Mouse (Mus musculus) adrenal gland, postnatal 14 days (tissue): ENCODE results near the gene Gm45140. TPM values are rescaled to one million over a fixed set of nuclear protein-coding genes. Genes with fewer than 3 reads are reported as not detected.
"Not testable (repeated sequence)": the region's sequence is repeated elsewhere in the genome, so short reads cannot be mapped to it uniquely, and the experiment has no call there.

Experiments
- DNase-seq: peaks from one replicate; pipeline ENCODE4 v3.0.0; 2021; ENCODE audit warnings: mixed read lengths
- total RNA-seq: library from RNA; stranded (reverse); gene quantifications from 2 replicates; pipeline ENCODE4 v1.2.3, GENCODE M21; 2021

The Gm45140 gene
- total RNA-seq, 1 experiment from 2014 or later = 6.1 TPM

DNA sequence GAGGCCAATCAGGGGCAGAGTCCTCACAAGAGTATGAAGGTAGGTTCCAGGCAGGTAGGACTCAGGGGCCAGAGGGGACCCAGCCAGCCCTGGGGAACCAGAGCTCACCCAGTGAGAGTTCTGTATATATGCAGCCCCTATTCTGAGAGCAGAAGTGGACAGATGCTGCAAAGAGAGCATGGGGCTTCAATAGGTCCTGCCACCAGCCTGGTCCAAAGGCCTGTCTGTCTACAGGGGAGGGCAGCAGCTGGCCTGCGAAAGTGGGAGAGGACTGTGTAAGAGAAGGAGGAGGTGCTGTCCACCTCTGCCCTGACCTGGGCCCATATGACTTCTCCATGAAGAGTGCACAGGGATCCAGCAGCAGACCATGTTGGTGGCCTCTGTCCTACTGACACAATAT lies 58.9 kb downstream of the Gm45140 start:
- DNase-seq = no peak

DNA sequence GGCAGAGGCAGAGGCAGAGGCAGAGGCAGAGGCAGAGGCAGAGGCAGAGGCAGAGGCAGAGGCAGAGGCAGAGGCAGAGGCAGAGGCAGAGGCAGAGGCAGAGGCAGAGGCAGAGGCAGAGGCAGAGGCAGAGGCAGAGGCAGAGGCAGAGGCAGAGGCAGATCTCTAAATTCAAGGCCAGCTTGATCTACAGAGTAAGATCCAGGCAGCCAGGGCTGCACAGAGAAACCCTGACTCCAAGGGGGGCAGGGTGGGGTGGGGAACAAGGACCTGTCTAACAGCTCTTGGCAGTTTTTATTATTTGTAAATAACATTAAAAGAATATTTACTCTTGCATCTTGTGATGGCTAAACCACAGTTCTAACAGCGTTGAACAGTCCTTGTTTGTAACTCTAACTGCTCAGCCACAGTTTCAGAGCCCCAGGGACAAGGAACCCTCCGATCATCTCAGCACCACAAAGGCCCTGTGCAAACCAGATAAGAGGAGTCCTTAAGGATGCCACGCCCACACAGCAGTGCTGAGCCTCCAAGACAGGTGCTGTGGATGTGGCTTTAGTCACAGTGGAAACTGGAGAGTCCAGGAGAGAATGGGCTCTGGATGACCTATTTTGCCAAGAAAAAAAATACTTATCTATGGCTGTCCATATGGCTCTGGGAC lies 59.9 kb downstream of the Gm45140 start:
- no peak for DNase-seq

DNA sequence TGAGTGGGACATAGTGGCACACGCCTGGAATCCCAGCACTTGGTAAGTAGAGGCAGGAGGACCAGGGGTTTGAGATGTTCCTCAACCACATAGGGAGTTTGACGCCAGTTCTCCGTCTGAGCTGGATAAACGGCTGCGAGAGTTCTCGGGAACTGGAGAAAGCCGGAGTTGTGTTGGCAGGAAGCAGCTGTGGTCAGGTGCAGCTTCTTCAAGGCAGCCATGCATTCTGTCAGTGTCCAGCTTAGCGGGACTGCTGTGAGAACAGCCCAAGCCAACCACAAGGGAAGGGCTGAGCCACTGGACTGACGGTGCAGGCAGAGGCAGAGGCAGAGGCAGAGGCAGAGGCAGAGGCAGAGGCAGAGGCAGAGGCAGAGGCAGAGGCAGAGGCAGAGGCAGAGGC lies 60.7 kb downstream of the Gm45140 start:
- DNase-seq = no peak

DNA sequence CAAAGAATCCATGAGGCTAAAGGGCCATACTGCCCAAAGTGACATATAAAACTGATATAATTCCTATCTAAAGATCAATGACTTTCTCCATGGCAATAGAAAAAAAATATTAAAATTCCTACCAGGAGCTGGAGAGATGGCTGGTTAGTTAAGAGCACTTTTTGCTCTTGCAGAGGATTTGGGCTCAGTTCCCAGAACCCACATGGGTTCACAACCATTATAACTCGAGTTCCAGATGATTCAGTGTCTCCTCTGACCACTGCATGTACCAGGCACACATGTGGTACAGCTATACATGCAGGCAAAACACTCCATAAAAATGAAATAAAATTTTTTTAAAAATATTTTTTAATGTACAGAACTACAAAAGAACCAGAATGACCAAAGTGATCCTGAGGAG lies 61.1 kb downstream of the Gm45140 start:
- DNase-seq = no peak

DNA sequence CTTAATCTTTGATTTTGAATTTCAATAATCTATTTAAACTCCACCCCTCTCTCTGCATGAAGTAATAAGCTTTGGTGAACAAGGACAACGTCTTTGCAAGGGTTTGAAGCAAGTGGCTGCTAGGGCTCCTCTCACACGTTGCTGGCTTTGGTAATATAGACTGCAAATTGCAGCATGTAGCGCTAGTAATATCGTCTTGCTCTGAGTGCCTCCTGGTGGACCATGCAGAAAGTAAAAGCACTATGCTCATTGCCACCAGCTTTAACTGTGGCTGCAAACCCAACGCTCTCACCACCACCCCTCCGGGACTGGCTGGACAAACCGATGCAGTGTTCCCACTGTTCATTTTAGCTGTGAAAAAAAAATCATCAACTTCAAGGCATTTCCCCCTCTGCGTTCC lies 65.0 kb downstream of the Gm45140 start:
- no peak for DNase-seq

DNA sequence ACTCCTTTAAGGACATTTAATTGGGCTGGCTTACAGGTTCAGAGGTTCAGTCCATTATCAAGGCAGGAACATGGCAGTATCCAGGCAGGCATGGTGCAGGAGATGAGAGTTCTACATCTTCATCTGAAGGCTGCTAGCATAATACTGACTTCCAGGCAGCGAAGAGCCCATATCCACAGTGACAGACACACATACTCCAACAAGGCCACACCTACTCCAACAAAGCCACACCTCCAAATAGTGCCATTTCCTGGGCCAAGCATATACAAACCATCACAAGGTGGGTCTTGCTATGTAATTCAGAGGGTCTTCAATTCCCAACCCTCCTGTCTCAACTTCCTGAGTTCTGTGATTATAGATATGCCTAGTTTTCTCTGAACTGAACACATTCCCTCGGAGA lies 71.3 kb downstream of the Gm45140 start:
- DNase-seq = not testable (repeated sequence)

DNA sequence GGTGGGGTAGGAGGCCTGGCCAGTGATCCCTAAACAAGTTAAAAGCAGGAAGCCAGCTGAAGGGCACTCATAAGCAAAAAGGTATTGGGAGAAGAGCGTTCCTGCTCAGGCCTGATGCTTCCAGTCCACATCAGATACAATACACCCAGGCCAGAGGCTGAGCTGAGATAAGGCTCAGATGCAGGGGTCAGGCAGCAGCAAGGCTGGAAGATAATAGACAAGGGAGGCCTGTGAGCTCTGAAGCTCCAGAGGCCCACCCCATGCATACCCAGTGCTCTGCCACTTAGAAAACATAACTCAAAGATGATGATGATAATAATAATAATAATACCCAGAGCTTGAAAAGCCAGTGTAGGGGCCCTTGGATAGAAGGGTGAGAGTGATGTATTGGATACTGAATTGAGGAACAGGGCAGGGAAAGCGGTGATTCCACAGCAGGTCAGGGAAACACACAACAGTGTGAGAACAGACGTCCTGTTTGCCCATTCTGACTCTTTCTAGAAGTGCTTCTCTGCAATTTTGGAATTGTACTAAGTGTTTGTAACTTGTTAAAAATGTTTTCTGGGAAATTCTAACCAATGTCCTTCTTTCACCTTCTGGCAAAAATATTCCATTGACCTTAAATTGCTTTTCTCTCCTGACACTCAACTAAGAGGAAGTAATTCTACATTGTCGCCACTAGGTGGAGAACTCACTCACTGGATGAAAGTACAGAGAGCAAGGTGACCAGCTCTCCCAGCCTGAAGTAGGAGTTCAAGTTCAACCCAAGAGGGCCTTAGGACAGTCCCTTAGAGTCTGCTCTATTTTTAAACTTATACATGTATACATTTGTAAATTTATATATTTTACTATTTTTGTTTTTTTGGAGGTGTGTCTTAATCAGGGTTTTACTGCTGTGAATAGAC lies 72.0 kb downstream of the Gm45140 start:
- peak; percentile 27 for DNase-seq

DNA sequence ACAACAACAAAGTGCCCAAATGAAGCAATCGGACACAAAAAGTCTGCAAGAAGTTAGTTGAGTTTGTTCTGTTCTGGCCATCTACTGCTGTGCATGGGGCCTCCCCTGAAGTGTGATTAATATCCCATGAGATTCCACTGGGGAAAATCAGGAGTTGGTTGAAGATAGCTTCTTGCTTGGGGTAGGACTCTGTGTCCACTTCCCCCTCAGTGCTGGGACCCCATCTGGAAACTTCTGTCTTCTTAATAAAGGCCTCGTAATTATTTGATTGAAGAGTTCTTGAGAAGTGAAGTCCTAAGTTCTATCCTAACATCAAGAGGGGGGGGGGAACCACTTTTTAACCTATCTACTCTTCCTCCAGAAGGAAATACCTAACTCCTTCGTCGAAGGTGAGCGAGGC lies 73.4 kb downstream of the Gm45140 start:
- no peak for DNase-seq

DNA sequence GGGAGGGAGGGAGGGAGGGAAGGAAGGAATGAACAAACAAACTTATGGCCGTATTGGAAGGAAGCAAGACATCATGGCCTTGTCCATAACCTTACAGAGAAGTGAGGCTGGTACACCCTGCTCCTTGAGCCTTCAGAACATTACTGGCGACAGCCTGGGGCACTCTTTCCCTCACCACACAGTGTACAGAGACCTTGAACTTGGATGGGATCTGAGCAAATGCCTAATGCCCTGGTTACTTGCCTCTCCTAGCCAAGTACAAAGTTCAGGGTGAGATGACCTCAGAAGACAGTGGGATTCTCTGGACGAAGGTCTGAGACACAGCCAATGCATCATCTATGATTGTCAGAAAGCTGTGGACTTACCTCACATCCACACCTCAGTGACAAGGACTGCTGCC lies 75.7 kb downstream of the Gm45140 start:
- DNase-seq = no peak

DNA sequence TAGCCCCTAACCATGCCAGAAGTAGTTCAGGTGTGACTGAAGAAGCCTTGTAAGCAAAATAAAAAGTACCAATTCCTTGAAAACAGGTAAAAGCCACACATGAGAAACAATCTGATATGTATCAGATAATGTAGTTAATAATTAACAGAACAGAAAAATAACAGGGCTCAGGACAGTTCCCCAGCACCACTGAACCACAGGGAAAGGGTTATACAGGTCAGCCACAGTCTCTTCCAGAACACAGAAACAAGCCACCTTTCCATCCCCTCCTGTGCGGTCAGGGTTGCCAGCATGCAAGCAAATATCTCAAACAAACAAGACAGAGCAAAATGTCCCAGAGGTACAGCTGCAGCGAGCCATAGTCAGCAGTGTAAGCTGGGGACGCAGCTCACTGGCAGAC lies 76.2 kb downstream of the Gm45140 start:
- DNase-seq = no peak

DNA sequence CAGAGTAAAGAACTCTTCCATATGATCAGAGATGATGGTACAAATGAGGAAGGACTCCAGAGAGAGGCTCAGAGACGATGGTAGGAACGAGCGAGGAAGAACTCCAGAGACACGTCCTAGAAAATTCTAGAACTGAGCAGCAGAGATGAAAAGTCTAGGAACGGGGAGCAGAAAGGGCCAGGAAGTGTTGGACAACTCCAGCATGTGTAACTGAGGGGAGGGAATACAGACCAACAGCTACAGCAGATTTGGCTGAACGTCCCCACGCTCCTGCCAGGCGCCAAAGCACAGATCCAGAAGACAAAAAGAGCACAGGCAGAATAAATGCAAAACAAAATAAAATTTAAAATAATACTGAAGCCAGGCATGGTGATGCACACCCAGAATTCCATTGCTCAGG lies 78.7 kb downstream of the Gm45140 start:
- DNase-seq = no peak

DNA sequence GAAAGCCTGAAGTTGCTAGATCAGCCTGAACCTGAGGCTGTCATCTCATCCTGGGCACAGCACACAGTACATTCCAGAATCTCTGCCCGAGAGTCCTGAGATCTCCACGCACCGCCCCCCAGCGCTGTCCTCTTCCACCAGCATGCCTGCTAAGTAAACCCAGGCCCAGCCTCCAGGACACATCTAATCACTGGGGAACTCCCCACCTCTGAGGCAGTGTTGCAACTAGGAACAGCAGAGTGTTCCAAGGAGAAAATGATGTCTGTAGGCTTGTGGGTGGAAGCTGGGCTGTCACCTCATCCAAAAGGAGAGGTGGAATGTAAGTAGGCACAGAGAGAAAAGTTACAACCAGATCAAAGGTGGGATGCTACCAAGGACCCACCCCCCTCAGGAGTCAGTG lies 80.4 kb downstream of the Gm45140 start:
- no peak for DNase-seq

DNA sequence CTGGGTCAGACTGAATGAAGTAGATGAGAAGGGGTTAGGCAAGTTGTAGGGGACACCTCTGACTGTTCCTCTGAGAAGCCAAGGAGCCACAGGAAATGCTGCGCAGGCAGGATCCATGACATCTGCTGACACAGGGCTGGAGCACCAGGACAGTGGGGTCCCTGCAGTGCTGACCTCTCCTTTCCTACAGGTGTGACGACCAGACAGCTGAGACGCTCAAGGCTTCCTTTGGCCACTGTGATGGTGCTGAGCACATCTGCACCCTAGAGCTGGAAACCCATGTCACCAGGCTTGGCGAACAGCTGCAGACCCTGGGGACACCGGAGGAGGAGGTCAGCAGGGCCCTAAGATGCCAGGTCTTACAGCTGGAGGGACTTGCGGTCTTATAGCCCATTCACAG lies 84.0 kb downstream of the Gm45140 start:
- no peak for DNase-seq

DNA sequence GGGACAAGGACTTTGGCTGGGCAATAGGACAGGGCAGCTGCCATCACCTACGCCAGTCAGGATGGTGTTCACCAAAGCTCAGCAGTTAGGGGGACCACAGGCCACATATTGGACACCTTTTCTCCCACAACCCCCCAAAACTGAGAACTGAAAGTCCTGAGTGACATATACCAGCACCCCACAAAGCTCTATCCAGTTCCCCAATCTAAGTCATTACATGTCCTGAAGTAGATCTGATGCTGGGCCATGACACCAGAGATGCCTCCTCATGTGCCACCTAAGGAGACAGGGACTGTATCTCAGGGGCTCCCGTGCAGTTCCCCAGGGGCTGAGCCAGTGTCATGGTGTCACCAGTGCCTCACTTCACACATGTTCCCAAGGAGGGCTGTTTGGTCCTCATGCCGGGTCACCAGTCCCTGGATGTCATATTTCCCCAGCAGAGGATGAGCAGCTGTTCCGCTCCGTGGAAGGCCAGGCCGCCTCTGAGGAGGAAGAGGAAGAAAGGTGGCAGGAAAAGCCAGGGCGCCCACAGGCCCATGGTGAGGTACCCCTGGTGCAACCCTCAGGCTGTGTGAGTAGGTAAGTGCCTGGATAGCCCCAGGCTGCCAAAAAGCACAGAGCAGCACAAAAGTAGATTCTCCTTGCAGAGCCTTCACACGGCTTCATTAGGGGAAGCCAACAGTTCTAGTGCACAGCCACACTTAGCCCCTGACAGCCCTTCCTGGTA lies 85.2 kb downstream of the Gm45140 start:
- no peak for DNase-seq

DNA sequence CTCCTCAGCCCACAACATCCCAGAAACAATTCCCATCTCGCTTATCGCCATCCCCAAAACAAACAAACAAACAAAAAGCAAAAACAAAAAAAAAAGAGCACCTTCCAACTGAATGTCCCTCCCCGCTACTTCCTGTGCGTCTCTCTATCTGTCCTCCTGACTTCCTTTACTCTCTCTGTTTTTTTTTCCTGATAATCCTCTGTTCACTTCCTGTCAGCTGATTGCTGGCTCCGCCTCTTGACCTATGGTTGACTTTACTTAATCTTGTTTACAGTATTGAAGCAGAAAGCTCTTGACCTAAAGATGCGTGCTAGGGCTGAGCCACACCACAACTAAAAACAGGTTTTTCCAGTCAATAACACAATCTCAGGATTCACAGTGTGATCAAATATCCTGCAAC lies 87.1 kb downstream of the Gm45140 start:
- DNase-seq = no peak

DNA sequence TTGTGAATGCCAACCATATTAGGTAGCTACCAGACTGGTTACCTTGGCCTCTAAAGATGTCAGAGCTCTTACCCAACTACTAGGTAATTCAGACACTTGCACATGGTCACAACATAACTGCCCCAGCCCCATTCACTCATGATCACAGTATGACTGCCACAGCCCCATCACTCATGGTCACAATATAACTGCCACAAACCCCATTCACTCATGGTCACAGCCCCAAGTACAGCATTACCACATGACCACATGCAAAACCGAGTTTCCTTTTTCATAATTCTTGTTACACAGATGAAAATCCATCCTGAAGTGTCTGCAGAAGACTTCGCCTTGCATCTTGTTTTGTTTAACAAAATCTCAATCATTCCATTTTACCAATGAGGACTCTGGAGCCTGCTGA lies 87.5 kb downstream of the Gm45140 start:
- DNase-seq = no peak

DNA sequence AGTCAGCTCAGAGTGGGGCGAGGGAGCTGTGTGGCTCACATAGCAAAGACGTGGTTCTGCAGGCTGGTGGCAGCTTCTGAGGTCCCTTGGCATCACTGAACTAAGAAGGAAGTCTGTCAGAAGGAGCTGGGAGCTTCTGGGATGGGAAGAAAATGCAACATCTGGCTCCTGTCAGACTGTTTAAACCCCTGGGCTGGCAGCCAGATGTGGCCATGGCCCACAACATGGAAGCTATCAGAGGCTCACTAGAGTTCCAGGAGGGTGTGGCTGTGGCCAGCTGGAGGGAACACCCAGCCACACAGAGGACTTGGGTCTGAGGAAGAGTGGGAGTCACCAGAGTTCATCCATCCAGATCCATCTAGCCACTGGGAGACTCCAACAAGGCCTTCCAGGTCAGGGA lies 88.7 kb downstream of the Gm45140 start:
- no peak for DNase-seq

DNA sequence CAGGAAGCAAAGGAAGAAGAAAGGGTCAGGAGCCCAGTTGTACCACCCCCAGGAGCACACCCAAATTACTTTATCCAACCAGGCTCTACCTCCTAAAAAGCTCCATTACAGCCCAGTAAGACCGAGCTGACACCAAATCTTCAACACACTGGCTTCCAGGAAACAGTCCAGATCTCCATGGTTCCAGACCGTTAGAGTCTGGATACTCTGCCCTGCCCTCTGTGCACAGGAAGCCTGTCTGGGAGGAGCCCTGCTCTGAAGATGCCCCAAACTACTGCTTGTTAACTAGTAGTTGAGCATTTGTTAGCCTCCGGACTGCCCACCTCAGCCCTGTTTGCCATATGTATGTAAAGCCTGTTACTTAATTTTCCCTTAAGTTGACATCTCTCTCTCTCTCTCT lies 89.5 kb downstream of the Gm45140 start:
- no peak for DNase-seq

DNA sequence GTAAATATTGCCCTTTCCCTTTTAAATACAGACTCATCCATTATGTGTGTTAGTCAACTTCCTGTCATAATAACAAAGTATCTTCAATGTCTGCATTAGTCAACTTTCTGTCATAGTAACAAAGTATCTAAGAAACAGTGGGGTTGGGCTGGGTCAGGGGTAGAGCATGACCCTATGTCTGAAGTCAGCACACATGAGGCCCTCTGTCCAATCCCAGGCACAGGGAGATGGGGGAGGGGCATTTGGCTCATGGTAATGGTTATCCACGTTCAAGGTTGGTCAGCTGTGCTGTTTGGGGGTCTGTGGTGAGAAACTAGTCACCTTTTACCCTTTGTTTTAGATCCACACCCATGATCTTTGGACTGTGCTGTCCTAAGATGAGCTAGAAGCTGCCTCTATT lies 90.3 kb downstream of the Gm45140 start:
- peak; percentile 60 for DNase-seq

DNA sequence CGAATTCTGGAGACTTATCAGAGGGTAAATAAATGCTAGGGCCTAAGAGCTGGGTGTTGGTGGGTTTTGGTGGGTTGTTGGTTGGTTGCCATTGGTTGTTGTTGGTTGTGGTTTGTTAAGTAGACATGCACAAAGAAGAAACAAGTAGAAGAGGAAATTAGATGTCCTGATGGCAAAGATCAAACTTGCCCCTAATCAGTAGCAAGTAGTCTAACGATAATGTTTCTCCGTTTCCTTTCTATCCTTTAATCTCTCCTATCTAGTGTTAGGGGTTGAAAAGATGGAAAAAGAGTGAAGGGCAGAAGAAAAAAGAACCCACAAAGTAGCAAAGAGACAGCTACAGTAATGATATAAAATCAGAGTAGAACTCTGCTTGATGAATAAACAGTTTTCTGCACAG lies 91.0 kb downstream of the Gm45140 start:
- DNase-seq = no peak

DNA sequence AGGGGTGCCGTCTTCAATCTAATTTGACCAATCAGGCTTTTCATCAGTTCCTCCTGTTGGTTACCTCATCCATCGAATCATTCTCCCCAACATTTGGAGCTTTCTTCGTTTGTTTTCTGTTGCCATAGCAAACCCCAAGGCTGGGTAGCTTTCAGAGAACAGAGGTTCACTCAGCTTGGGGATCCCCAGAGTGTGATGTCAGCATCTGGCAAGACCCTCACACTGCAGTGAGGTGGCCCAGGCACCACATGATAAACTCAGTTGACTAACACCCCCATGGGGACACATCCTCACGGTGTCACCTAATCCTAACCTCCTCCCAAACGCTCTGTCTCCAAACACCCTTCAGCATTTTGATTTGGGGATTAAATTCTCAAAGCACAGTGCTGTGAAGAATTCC lies 92.3 kb downstream of the Gm45140 start:
- DNase-seq = no peak

DNA sequence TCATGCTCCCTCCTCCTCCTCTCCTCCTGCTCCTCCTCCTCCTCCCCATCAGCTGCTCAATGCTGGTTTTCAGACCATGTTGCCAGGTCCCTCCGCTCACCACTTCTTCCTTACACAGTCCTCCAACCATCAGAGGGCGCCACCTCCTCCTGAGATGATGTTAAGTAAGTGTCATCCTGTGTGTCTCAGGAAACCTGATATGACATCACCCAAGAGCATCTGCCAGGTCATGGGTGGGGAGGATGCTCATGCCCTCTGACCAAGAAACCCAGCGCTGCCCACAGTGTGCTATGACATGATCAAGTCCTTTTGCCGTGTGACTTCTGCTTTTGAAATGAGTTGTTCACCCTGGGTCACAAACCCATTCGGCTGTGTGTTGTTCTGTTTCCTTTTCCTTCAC lies 92.8 kb downstream of the Gm45140 start:
- DNase-seq = peak; percentile 42

DNA sequence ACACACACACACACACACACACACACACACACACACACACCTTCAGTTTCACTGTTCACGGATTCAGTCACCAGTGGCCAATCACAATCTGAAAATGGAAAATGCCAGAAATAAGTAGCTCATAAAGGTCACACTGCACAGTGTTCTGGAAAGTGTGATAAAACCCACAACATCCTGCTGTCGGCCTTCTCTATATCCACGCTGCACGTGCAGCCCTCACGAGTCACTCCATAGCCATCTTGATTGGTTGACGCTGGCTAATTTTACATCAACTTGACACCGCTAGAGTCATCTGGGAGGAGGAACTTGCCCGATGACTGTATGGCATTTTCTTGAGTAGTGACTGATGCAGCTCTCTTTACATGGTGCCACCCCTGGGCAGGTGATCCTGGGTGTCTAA lies 93.6 kb downstream of the Gm45140 start:
- no peak for DNase-seq
